Mouse (Mus musculus) spleen, adult 2 months (tissue): ENCODE measurements around the gene Gpr35.

Experiments
- CTCF ChIP-seq: fragments of 200-500 bp; IDR thresholded peaks from 2 replicates; pipeline ENCODE4 v1.5.1; 2011; ENCODE audit warnings: mild to moderate bottlenecking, inconsistent platforms; ENCODE audit not compliant: insufficient read depth, insufficient read length, insufficient replicate concordance; ENCODE audit errors: extremely low read depth
- POLR2A ChIP-seq: fragments of 200-500 bp; IDR thresholded peaks from 2 replicates; pipeline ENCODE4 v1.6.1; 2011; ENCODE audit warnings: low read depth, low read length, inconsistent platforms

GRCm38 (mm10) chr1:92982931-92983605 lies 32.4 kb downstream of the Gpr35 start:
- TF ChIP-seq CTCF (no peak), POLR2A (no peak)
